Mouse (Mus musculus) kidney, adult 11 months (tissue): ENCODE measurements around the gene Hspa2.

Experiments used
- DNase-seq: peaks from one replicate; pipeline ENCODE4 v3.0.0; 2022

Gene Hspa2

GRCm38 (mm10) chr12:76403886-76404537 is at the start of gene Hspa2:
Gene Hspa2 (plus strand): TSS chr12:76404176.
- peak; percentile 100 for DNase-seq

GRCm38 (mm10) chr12:76360868-76361267 is 43.1 kb upstream of the Hspa2 start:
- no peak for DNase-seq

- DNase-seq: no peak
These were observed 42.3 kb upstream of the Hspa2 start for GRCm38 (mm10) chr12:76361405-76362302.

DNA sequence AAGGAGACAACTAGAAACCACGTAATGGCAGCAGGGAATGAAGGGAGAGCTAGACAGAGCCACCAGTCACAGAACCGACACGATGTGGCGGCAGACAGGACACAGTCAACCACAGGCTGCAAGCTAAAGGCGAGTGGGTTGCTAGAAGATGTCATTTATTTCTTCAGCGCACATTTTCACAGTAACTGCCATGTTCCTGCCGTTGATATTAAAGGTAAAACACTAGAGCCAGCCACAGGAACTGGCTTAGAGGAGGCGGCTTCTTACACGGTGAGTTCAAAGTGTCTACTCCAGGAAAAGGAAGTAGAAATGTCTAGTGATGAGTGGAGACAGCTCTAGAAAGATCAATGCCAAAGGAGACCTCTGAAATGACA is 41.7 kb upstream of the Hspa2 start:
- DNase-seq: no peak

DNA sequence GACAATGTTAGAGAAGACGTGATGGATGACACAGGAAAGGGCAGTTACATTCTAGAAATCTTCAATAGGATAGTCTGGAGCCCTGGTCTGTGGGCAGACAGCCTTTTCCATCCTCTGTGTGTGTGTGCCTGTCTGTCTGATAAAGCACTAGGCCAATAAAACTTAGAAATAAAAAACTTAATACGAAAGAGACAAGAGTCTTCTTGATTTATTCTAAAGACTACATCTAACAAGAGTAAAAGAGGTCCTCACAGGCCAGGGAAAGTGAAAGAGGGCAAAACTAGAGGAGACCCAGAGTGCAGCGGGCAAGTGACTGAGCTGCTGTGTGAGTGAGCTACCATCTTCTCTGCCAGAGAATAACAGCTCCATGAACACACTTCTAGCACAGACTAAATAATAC is 37.7 kb upstream of the Hspa2 start:
- no peak for DNase-seq

DNA sequence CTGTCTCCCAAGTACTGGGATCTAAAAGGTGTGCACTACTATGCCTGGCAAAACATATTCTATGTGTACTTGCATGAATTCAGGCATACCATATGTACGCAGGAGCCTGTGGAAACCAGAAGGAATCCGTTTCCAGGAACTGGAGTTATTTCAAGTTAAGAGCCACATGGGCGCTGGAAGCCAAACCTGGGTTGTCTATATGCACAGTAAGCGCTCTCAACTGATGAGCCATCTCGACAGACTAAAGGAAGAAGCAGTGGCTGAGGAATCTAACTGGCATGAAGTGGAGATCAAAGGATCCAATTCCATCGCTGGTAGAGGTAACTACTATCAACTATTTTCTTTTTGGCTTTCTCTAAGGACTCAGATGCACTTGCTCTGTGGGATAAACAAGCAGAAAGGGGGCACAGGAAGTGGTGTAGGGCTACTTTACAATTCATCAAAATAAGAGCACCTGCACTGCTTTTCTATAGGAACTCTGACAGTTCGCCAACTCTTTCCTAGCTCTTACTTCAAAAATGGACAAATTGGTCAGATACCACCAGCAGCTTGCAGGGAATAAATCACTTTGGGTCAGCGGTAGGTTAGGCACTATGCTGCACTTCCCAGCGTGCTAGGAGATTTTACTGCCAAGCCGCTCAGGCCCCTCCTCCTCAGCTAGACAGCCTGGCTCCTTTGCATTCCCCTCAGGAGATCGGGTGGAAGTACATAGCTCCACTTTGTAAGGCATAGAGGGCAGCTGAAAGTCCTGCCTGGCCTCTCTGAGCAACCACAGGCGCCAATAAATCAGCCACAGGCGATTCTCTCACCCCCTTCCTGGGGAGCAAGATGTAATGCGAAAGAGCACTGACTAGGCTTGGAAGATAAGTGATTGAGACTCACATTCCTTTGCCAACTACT is 36.6 kb upstream of the Hspa2 start:
- DNase-seq: peak; percentile 50

GRCm38 (mm10) chr12:76368201-76368789 is 35.7 kb upstream of the Hspa2 start:
- no peak for DNase-seq

GRCm38 (mm10) chr12:76368790-76369205 is 35.2 kb upstream of the Hspa2 start:
- DNase-seq: no peak

DNA sequence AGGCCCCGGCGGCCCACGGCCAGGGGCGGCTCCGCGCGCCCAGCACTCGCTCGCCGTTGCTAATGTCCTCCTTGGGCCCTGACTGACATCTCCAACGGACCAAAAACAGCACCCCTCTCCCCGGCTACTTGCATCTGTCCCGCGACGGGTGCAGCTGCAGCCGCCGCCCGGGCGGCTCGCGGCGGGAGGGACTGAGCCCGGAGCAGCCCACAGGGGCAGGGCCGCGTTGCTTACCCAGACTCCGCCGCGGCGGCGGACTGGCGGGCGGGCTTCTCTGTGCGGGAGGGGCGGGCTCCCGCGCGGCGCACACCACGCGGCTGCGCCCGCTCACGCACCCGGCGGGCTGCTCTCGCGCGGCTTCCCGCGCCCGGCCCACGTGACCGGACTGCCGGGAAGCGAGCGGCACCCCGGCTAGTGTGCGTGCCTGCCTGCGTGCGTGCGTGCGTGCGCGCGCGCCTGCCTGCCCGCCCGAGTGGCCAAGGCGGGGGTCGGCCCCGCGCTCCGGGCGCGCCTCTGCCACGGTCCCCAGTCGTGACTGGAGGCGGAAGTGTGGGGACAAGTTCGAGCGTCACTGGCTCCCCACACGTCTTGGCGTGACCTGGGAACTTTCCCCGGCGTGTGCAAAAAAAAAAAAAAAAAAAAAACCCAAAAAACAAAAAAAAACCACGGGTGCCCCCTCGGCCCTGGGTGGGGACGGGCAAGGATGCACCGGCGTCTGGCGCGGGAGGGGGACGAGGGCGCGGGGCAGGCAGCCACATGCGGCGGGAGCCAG is 34.6 kb upstream of the Hspa2 start, which contains the start of gene Zbtb25:
TSS of gene Zbtb25 (minus strand) at position 397 of the 772 bp plus-strand sequence.
- peak; percentile 83 for DNase-seq

DNA sequence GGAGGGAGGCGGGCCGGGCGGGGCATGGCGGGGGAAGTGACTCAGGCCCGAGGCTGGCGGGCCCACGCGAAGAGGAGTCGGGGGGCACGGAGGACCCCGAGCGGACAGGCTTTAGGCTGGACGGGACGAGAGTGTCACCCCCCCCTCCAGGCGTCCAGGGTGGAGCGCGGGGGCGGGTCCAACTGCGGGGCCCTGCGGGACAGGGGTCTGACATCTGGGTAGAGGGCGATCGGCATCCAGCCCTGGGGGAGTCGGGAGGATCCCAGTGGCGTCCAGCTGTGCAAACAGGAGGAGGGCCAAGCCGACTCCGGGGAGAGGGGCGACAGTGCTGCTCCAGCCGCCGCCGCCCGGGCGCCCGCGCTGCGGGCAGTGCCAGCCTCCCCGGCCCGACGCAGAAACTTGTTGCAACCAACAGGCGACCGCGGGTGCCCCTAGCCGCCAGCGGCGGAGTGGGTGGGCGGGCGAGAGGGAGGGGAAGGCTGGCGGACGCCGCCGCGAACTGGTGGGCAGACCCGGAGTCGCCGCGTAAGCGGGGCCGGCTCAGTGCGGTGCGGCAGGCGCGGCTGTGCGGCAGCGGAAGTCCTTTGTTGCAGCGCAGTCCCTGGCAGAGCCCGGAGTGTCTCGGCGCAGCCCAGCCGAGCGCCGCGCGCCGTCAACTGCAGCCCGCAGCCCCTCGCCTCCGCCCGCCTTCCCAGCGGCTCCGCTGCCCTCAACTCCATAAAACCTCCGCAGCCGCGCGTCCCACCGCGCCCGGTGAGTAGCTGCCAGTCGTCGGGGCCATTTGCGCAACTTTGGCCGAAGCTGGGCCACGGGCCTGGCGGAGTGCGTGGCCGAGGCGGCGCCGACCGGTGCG is 33.8 kb upstream of the Hspa2 start, which contains the start of gene Zbtb1:
TSS of gene Zbtb1 (plus strand) at position 289 of the 853 bp plus-strand sequence.
- peak; percentile 77 for DNase-seq

DNA sequence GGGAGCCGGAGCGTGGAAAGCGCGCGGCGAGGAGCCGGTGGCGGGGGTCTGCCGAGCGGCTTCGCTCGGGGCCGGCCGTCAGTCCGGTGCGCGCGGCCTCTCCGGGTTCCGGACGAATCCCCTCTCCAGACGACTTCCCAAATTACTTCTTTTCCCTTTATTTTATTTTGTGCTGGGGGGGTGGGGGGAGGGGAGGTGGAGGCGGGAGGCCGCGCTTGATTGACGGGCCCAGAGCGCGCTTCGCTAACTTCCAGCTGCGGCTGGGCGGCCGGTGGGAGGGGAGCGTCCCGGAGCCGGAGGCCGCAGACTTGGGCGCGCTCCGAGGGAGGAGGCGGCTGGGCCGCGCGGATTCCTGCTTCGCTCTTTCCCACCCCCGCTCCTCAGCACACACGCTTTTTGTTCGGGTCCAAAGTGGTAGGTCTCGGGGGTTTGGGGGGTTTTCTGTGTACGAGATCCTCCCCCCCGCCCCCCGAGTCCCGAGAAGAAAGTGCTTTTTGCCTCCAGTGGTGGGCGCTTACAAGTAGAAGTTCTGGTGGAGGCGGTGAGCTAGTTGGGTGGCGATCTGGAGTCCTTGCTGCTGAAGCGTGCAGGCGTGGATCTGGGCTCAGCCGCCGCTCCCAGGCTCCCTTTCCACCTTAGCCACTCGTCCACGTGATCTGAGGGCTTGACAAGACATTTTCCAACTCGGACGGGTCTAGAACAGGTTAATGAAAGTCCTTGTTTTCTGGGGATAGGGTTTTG is 33.0 kb upstream of the Hspa2 start:
- peak; percentile 71 for DNase-seq

DNA sequence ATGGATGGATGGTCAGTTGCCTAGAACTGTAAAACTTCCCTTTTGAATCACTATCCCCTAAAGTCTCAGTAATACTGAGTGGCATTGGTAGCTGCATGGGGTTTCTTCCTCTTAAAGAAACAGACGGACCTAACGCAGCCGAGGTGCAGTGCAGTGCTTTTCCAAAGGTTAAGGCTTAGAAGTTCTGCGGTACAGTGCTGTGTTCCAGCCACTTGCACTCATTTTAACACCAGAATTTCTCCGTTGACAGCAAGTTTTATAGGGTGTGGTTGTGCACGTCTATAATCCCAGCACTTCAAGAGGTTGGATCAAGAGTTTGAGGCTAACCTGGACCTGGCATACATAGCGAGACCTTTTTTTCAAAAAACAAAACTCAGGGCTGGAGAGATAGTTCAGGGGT is 31.9 kb upstream of the Hspa2 start:
- DNase-seq: no peak

DNA sequence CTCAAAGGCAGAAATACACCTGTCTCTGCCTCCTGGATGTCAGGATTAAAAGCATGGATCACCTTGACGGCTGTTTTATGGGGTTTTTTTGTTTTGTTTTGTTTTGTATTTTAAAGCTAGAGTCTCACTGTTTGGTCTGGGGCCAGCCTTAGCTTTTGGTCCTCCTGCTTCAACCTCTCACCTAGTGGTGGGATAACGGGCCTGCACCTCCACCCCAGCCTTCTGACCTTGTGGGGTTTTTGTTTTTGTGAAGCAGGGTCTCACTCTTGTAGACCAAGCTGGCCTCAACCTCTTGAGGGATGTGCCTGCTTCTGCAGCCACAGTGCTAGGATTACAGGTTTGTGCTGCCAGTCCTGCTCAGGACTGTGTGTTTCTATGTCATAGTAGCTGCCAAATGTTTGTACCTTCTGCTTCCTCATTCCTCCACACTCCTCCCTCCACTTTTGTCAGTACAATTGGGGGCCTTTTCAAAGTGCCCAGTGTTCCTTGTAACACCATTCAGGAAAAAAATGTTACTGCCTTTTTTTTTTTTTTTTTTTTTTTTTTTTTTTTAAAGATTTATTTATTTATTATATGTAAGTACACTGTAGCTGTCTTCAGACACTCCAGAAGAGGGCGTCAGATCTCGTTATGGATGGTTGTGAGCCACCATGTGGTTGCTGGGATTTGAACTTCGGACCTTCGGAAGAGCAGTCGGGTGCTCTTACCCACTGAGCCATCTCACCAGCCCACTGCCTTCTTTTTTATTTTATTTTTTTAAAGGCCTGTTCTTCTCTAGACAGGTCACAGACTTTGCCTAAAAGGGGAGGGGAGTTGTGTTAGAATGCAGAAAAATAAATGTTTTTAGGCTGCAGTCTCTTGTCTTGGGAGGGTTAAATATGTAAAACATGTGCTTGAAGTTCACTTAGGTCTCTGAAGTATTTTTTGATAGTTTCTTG is 30.8 kb upstream of the Hspa2 start:
- no peak for DNase-seq

DNA sequence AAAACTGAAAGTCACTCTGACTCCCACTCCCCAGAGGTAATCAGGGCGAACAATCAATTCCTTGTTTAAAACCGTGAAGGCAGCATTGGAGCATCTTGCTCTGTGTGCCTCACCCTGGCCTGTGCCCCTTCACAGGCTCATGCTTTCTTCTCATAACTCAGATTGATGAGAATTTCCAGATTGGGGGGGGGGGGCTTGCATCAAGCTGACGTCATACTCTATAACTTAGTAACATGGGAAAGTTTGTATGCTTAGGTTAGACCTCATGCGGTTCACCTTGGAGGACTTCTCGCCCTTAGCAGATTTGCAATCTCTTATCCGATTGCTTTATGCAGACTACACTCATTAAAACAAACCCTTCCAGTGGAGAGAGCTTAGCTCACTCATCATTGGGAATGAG is 30.0 kb upstream of the Hspa2 start:
- no peak for DNase-seq

GRCm38 (mm10) chr12:76374911-76375310 is 29.1 kb upstream of the Hspa2 start:
- no peak for DNase-seq

DNA sequence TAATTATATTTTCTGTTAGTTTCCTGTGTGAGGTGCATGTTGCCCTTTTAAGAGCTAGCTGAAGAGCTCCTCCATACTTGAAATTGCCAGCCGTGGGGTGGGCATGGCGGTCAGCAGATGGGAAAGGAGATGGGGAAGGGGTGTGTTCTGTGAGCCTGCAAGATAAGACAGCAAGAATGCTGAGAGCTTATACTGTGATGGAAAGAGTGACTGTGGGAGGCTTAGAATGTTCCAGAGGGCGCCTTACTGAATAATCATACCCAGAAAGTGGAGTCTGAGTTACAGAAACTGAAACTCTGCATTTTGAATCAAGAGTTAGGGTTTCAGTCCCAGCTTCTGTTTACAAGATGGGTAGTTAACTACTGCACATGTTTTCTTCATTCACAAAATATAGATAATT is 28.5 kb upstream of the Hspa2 start:
- no peak for DNase-seq

DNA sequence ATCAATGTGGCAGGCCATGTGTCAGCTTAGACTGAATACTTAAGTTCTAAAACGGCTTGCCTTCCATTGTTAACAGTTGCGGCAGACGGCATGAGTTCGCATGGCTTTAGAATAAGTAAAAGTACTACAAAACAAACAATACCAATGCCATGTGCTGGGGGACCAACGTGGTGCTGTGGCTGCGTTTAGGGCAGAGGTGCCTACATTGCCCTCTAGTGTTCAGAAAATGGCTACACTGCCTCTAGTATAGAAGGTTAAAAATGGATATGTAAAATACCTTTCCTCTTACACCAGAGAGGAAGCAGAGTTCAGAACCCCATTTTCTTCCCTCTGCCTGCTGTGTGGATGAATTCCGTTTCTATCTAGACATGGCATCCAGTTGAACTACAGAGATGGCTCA is 27.3 kb upstream of the Hspa2 start:
- no peak for DNase-seq

DNA sequence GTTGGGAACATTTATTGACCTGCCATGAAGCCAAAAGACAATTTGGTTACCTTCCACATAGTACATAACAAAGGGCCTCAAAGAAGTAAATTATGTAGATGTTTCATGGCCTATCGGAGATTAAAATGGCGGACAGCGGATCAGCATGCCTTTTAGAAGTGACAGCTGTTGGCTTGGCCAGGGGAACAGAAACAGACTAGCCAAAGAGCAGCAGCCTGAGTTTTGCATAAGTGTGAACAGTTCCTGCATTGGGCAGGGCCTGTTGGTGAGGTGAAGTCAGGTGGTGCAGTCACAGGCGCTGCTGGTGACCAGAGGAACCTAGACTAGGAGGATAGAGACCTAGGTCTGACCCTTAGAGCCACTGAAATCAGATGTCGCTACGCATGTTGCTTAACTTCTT is 26.9 kb upstream of the Hspa2 start:
- DNase-seq: no peak

DNA sequence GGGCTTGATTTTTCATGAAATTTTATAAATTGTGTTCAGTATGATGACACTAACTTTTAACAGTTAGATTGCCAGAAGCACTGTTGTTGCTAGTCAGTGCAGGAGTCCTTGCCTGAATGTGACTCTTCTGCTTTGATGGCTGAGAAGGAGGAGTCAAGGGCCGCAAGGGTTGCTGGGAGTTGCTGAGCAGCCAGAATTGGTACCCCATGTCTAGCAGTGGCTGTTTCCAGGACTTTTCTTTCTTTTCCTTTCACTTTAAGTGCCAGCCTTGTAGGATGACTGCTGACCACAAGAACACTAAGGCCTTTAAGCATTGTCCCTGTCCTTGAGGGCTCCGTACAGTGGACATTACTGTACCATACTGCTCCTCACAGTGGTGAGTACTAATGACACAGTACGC is 26.2 kb upstream of the Hspa2 start:
- DNase-seq: no peak
